Mouse (Mus musculus) small intestine, adult 2 months (tissue): ENCODE measurements at regions not wholly inside any gene's neighbourhood (a gene's known extent, or its start where the extent isn't known, plus 50 kb on each side); places are given as distances from the start of the nearest gene placed in this dataset.

ENCODE experiments used
- CTCF ChIP-seq: fragments of 200-500 bp; IDR thresholded peaks from 2 replicates; pipeline ENCODE4 v1.5.1; 2012; ENCODE audit warnings: low read depth, mild to moderate bottlenecking, control low read depth, inconsistent platforms, low read length, moderate library complexity, mixed read lengths; ENCODE audit not compliant: insufficient replicate concordance, insufficient read length; ENCODE audit errors: extremely low read depth
- POLR2A ChIP-seq: fragments of 200-500 bp; IDR thresholded peaks from 2 replicates; pipeline ENCODE4 v1.6.1; 2012; ENCODE audit warnings: low read depth, mild to moderate bottlenecking, control low read depth, inconsistent platforms, low read length, moderate library complexity

- TF ChIP-seq POLR2A (no peak), CTCF (no peak)
These were observed 83.8 kb upstream of the Card11 start for GRCm38 (mm10) chr5:141084056-141084730.
